Mouse (Mus musculus): ENCODE results near the gene Rhox2a.
"Not testable (repeated sequence)": the region's sequence is repeated elsewhere in the genome, so short reads cannot be mapped to it uniquely, and the experiment has no call there.

Gene Rhox2a

GRCm38 (mm10) chrX:37244676-37245075 lies at the start of gene Rhox2a:
Gene Rhox2a (plus strand): TSS chrX:37244976.
- not testable (repeated sequence) for ATAC-seq (ENCODE audit: insufficient number of reproducible peaks, low FRiP score, low TSS enrichment)

- no peak for ATAC-seq (ENCODE audit: insufficient number of reproducible peaks, low FRiP score, low TSS enrichment)
Observed at GRCm38 (mm10) chrX:37198676-37199075, 46.1 kb upstream of the Rhox2a start.

- ATAC-seq (ENCODE audit: insufficient number of reproducible peaks, low FRiP score, low TSS enrichment) = no peak
Observed at GRCm38 (mm10) chrX:37210941-37211340, 33.8 kb upstream of the Rhox2a start, which contains the start of gene Gm9. Gene Gm9 (minus strand): TSS chrX:37211041.

GRCm38 (mm10) chrX:37222158-37222557 lies 22.6 kb upstream of the Rhox2a start, which contains the start of gene Rhox1:
Gene Rhox1 (minus strand): TSS chrX:37222258.
- ATAC-seq (ENCODE audit: insufficient number of reproducible peaks, low FRiP score, low TSS enrichment) = not testable (repeated sequence)

GRCm38 (mm10) chrX:37249619-37250018 lies 4.8 kb downstream of the Rhox2a start, which contains the start of gene Rhox3a:
Gene Rhox3a (plus strand): TSS chrX:37249919.
- ATAC-seq (ENCODE audit: insufficient number of reproducible peaks, low FRiP score, low TSS enrichment) = not testable (repeated sequence)

- not testable (repeated sequence) for ATAC-seq (ENCODE audit: insufficient number of reproducible peaks, low FRiP score, low TSS enrichment)
Observed at GRCm38 (mm10) chrX:37265038-37265437, 20.3 kb downstream of the Rhox2a start, which contains the start of gene Rhox4a. Gene Rhox4a (plus strand): TSS chrX:37265338.

Data from cerebellum, adult (tissue).